Mouse (Mus musculus) monocyte, adult 5-6 weeks (primary cell): ENCODE measurements around the gene Tmem189. TPM values are rescaled to one million over a fixed set of nuclear protein-coding genes. Genes with fewer than 3 reads are reported as not detected.
A peak's percentile ranks its signal among the peaks of the same experiment; 100 is the strongest.

Experiments used
- ATAC-seq: fragments of 153-309, 156-312 bp; replicated peaks from 2 replicates; pipeline ENCODE4 v1.8.0; 2017; ENCODE audit warnings: mild to moderate bottlenecking; ENCODE audit not compliant: low TSS enrichment, insufficient number of reproducible peaks, severe bottlenecking, poor library complexity, low FRiP score
- total RNA-seq: library from RNA; stranded (forward); fragments of 200-1000, 200-491, 200-594 nt; gene quantifications from 3 replicates; pipeline ENCODE4 v1.2.3, GENCODE M21; 2017

Tmem189 gene
- total RNA-seq, 1 experiment from 2014 or later: 55.2 TPM

GRCm38 (mm10) chr2:167605817-167606744, 83.5 kb downstream of the Tmem189 start:
- ATAC-seq: no peak

DNA sequence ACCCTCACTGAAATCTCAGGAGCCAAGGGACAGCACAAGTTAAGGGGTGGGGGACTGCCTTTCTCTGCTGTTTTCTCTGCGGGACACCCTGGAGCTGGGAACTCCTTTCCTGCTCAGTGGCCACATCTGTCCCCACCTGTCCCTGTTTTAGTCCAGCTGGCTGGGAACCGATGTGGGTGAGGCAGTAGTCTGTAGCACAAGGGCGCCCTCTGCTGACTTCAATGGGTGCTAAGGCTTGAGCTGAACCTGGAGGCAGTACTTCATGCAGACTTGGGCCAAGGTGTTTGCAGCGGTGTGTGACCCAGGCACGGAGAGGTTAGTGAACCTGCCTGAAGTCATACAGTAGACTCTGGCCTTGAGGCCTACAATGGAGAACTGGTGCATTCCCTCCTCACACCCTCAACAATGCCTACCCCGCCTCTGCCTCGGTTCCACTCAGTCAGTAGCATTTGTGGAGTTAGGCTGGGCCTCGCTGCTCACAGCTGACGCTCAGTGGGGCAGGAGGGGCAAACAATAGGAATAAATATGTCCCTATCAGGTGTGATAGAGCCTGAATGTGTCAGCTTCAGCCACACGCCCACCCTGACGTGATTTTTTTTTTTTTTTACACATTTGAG, 84.3 kb downstream of the Tmem189 start:
- peak; percentile 72 for ATAC-seq

GRCm38 (mm10) chr2:167602978-167603377, 86.6 kb downstream of the Tmem189 start:
- no peak for ATAC-seq

GRCm38 (mm10) chr2:167602364-167602763, 87.3 kb downstream of the Tmem189 start:
- ATAC-seq: no peak

- no peak for ATAC-seq
These were observed 89.1 kb downstream of the Tmem189 start for GRCm38 (mm10) chr2:167600481-167600995.

GRCm38 (mm10) chr2:167599917-167600316, 89.7 kb downstream of the Tmem189 start:
- no peak for ATAC-seq

GRCm38 (mm10) chr2:167599195-167599594, 90.4 kb downstream of the Tmem189 start:
- no peak for ATAC-seq

DNA sequence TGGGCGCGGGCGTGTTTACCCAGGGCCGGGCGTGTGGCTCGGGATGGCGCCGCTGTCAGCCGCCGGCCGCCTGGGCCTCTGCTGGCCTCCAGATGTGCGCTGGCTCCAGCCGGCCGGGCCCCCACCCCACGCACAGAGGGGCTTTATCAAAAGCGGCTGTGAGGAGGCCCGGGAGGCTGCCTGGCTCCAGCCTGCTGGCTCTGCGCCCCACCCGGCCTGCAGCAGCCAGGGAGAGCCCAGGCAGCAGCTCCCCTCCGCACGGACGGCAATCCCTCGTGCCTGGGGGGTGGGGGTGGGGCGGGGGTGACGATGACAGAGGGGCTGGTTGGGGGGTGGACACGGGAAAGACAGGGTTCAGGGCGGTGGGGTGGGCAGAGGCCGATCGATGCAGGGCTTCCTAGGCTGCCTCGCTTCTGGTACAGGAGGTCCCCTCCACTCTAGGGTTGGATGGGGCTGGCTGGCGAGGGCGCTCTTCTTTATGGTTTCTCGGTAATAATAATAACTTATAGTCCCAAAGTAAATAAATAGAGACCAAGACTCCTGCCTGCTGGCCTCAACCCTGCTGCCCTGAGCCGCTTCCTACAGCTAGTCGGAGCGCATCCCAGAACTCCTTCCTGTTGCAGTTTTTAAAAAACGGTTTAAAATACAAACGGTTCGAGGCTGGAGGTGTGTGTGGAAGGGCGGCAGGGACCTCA, 92.0 kb downstream of the Tmem189 start:
- no peak for ATAC-seq

DNA sequence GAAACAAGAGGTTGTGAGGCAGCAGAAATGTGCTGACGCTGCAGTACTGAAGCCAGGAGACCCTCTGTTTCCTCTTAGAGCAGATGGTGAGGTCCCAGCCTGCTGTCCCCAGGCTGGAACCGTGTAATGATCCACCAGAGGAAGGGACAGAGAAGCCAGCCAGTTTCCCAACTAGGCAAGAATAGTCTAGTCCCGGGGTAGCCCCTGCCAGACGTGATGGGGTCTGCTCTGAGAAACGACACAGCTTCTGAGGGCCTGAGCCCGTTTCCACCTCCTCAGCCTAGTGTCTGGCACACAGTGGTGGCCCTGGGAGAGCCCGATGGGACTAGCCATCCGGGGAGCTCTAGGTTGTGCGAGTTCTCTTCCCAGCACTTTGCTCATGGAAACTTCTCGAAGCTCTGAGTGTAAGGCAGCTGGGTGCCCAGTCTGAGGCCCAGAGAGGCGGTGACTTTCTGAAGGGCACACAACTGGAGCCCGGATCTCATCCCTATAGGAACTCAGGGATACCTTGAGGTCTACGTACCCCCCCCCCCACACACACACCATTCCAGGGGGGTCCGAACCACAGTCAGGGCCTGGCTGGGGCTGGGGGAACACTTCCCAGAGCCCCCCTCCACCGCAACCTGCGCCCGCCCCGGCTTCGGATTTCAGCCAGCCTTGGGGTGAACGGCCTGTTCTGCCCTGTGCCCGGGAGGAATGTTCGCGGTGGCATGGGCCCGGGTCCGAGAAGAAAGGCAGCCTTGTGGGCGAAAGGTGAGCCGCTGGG, 92.7 kb downstream of the Tmem189 start:
- no peak for ATAC-seq

- ATAC-seq: no peak
These were observed 93.4 kb downstream of the Tmem189 start for GRCm38 (mm10) chr2:167596262-167596661.

DNA sequence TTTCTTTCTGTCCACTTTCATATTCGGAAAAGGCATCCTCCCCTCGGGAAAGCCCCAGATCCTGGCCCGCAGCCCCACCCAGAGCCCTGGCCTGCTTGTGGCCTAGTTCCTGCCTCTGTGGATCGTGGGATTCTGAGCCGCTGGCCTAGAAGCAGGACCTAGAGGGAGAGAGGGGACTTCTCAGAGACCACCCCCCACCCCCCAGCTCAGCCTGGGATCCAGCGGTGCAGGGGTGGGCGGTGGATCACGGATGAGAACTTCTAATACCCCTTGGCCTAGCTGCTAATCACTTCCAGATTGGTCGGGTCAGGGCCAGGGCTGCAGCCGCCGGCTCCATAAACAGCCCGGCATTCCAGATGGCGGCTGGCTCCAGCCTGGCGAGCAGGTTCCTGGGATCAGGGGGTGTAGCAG, 93.9 kb downstream of the Tmem189 start:
- no peak for ATAC-seq

- ATAC-seq: no peak
These were observed 95.1 kb downstream of the Tmem189 start for GRCm38 (mm10) chr2:167594444-167594934.

DNA sequence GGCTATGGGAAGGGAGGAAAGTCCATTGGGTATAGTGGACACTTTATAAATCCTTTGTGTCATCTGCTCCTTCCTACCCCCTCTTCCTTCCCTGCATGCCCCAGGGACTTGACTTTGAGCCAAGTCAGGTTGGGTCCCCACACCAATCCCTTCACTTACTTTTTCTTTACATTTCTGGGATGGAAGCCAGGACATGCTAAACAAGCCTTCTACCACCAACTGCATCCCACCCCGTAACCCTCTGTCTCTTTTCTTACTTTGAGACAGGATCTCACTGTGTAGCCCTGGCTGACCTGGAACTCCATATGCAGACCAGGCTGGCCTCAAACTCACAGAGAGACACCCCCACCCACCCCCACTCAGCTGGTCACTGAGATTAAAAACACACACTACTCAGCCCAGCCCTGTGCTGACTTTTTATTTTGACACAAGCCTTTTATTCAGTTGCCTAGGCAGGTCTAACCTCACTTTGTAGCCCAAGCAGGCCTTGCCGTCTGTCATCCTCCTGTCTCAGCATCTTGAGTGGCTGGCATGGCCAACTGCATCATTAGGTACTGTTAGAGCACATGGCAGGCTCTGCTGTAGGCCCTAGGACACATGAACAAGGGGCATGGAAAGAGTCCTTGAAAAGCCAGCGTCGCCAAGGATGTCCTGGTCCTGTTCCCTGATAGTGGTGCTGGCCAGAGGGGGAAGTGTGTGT, 95.9 kb downstream of the Tmem189 start:
- no peak for ATAC-seq

Other genes starting within 250 kb of the Tmem189 start
- 62.6 to 74.1 TPM (median 67.8 TPM) in 3 replicates for gene Rnf114, start 197.2 kb downstream of the Tmem189 start, total RNA-seq
- 7.3 to 13.8 TPM (median 9.6 TPM) in 3 replicates for gene Spata2, start 196.9 kb downstream of the Tmem189 start, total RNA-seq
- not detected in 3 replicates for gene Snai1, start 151.6 kb downstream of the Tmem189 start, total RNA-seq
- 43.7 to 97.6 TPM (median 59.7 TPM) in 3 replicates for gene Ube2v1, start 57.7 kb downstream of the Tmem189 start, total RNA-seq
- gene Gm20431, start 28.3 kb downstream of the Tmem189 start, total RNA-seq: not detected in 3 replicates
- gene Cebpb, start 907 bp downstream of the Tmem189 start, total RNA-seq: 255 to 567 TPM (median 357 TPM) in 3 replicates
- gene Ptpn1, start 242.2 kb upstream of the Tmem189 start, total RNA-seq: 199 to 318 TPM (median 242 TPM) in 3 replicates